Mouse (Mus musculus): ENCODE measurements at regions not wholly inside any gene's neighbourhood (a gene's known extent, or its start where the extent isn't known, plus 50 kb on each side); places are given as distances from the start of the nearest gene placed in this dataset.

- Histone ChIP-seq H3K4me1 (ENCODE audit: control insufficient read depth, insufficient read depth, low read length) (no peaks in the 10 kb centered on the region), H3K4me3 (replicated peaks; ENCODE audit: extremely low read depth, low read depth, low read length) (no peak overlapping the region)
- TF ChIP-seq CTCF (IDR thresholded peaks at IDR 0.05; ENCODE audit: insufficient read depth, low read length) (no peak), POLR2A (IDR thresholded peaks at IDR 0.05; ENCODE audit: borderline replicate concordance, extremely low read depth, low read depth, low read length) (no peak)
- no peak for DNase-seq
- WGBS: 57% methylated on average over 4 of the region's 4 CpGs
Observed at GRCm38 (mm10) chr17:64935683-64936082, 99.8 kb upstream of the 4930583I09Rik start.

- TF ChIP-seq CTCF (IDR thresholded peaks at IDR 0.05; ENCODE audit: insufficient read depth, low read length): no peak
- TF ChIP-seq POLR2A (IDR thresholded peaks at IDR 0.05; ENCODE audit: borderline replicate concordance, extremely low read depth, low read depth, low read length): no peak
- WGBS: 84% methylated on average over 1 of the region's 1 CpGs
Observed at GRCm38 (mm10) chr17:64934411-64934810, 98.5 kb upstream of the 4930583I09Rik start.

GRCm38 (mm10) chr17:64930816-64931428 lies 95.1 kb upstream of the 4930583I09Rik start:
- WGBS: 58% methylated on average over 7 of the region's 7 CpGs
- Histone ChIP-seq H3K4me1 (ENCODE audit: control insufficient read depth, insufficient read depth, low read length) (no peaks in the 10 kb centered on the region), H3K4me3 (replicated peaks; ENCODE audit: extremely low read depth, low read depth, low read length) (no peak overlapping the region)
- no peak for DNase-seq
- no peak for TF ChIP-seq POLR2A (IDR thresholded peaks at IDR 0.05; ENCODE audit: borderline replicate concordance, extremely low read depth, low read depth, low read length)
- no peak for TF ChIP-seq CTCF (IDR thresholded peaks at IDR 0.05; ENCODE audit: insufficient read depth, low read length)

More at GRCm38 (mm10) chr17:64934411-64934810, 98.5 kb upstream of the 4930583I09Rik start:
- DNase-seq: no peak
- no peaks in the 10 kb centered on the region for H3K4me1 ChIP-seq (ENCODE audit: control insufficient read depth, insufficient read depth, low read length)
- H3K4me3 ChIP-seq (replicated peaks; ENCODE audit: extremely low read depth, low read depth, low read length): no peak overlapping the region

- H3K4me3 ChIP-seq (replicated peaks; ENCODE audit: extremely low read depth, low read depth, low read length): no peak overlapping the region
- no peak for TF ChIP-seq POLR2A (IDR thresholded peaks at IDR 0.05; ENCODE audit: borderline replicate concordance, extremely low read depth, low read depth, low read length)
- no peak for TF ChIP-seq CTCF (IDR thresholded peaks at IDR 0.05; ENCODE audit: insufficient read depth, low read length)
- H3K4me1 ChIP-seq (ENCODE audit: control insufficient read depth, insufficient read depth, low read length): no peaks in the 10 kb centered on the region
- no peak for DNase-seq
- 85% methylated on average over 5 of the region's 5 CpGs for WGBS
Observed at GRCm38 (mm10) chr17:64923762-64924161, 87.9 kb upstream of the 4930583I09Rik start.

- Histone ChIP-seq H3K4me3 (replicated peaks; ENCODE audit: extremely low read depth, low read depth, low read length) (no peak overlapping the region), H3K4me1 (ENCODE audit: control insufficient read depth, insufficient read depth, low read length) (no peaks in the 10 kb centered on the region)
- no peak for DNase-seq
- 67% methylated on average over 4 of the region's 4 CpGs for WGBS
- TF ChIP-seq CTCF (IDR thresholded peaks at IDR 0.05; ENCODE audit: insufficient read depth, low read length) (no peak), POLR2A (IDR thresholded peaks at IDR 0.05; ENCODE audit: borderline replicate concordance, extremely low read depth, low read depth, low read length) (no peak)
Observed at GRCm38 (mm10) chr17:64922235-64922634, 86.4 kb upstream of the 4930583I09Rik start.

- Histone ChIP-seq H3K4me3 (replicated peaks; ENCODE audit: extremely low read depth, low read depth, low read length) (no peak overlapping the region), H3K4me1 (ENCODE audit: control insufficient read depth, insufficient read depth, low read length) (no peaks in the 10 kb centered on the region)
- 56% methylated on average over 2 of the region's 2 CpGs for WGBS
- no peak for DNase-seq
- no peak for TF ChIP-seq POLR2A (IDR thresholded peaks at IDR 0.05; ENCODE audit: borderline replicate concordance, extremely low read depth, low read depth, low read length)
- TF ChIP-seq CTCF (IDR thresholded peaks at IDR 0.05; ENCODE audit: insufficient read depth, low read length): no peak
Observed at GRCm38 (mm10) chr17:64920236-64920635, 84.4 kb upstream of the 4930583I09Rik start.

GRCm38 (mm10) chr17:64917830-64918229 lies 82.0 kb upstream of the 4930583I09Rik start:
- Histone ChIP-seq H3K4me1 (ENCODE audit: control insufficient read depth, insufficient read depth, low read length) (no peaks in the 10 kb centered on the region), H3K4me3 (replicated peaks; ENCODE audit: extremely low read depth, low read depth, low read length) (no peak overlapping the region)
- 85% methylated on average over 4 of the region's 4 CpGs for WGBS
- no peak for DNase-seq
- no peak for TF ChIP-seq POLR2A (IDR thresholded peaks at IDR 0.05; ENCODE audit: borderline replicate concordance, extremely low read depth, low read depth, low read length)
- TF ChIP-seq CTCF (IDR thresholded peaks at IDR 0.05; ENCODE audit: insufficient read depth, low read length): no peak

- DNase-seq: no peak
Observed at GRCm38 (mm10) chr17:64916657-64917056, 80.8 kb upstream of the 4930583I09Rik start.

GRCm38 (mm10) chr17:64915708-64916107 lies 79.8 kb upstream of the 4930583I09Rik start:
- DNase-seq: no peak
- H3K4me3 ChIP-seq (replicated peaks; ENCODE audit: extremely low read depth, low read depth, low read length): no peak overlapping the region
- H3K4me1 ChIP-seq (ENCODE audit: control insufficient read depth, insufficient read depth, low read length): no peaks in the 10 kb centered on the region
- TF ChIP-seq POLR2A (IDR thresholded peaks at IDR 0.05; ENCODE audit: borderline replicate concordance, extremely low read depth, low read depth, low read length) (no peak), CTCF (IDR thresholded peaks at IDR 0.05; ENCODE audit: insufficient read depth, low read length) (no peak)
- 50% methylated on average over 3 of the region's 3 CpGs for WGBS

More at GRCm38 (mm10) chr17:64916657-64917056, 80.8 kb upstream of the 4930583I09Rik start:
- 0 out of 2 replicates have a peak, but pooled peaks have one; percentile 14 for TF ChIP-seq CTCF (IDR thresholded peaks at IDR 0.05; ENCODE audit: insufficient read depth, low read length)
- TF ChIP-seq POLR2A (IDR thresholded peaks at IDR 0.05; ENCODE audit: borderline replicate concordance, extremely low read depth, low read depth, low read length): no peak
- no peaks in the 10 kb centered on the region for H3K4me1 ChIP-seq (ENCODE audit: control insufficient read depth, insufficient read depth, low read length)
- H3K4me3 ChIP-seq (replicated peaks; ENCODE audit: extremely low read depth, low read depth, low read length): no peak overlapping the region
- WGBS: 67% methylated on average over 6 of the region's 6 CpGs

- Histone ChIP-seq H3K4me3 (replicated peaks; ENCODE audit: extremely low read depth, low read depth, low read length) (no peak overlapping the region), H3K4me1 (ENCODE audit: control insufficient read depth, insufficient read depth, low read length) (no peaks in the 10 kb centered on the region)
- peak; percentile 4 for DNase-seq
- WGBS: 48% methylated on average over 4 of the region's 4 CpGs
- TF ChIP-seq CTCF (IDR thresholded peaks at IDR 0.05; ENCODE audit: insufficient read depth, low read length) (no peak), POLR2A (IDR thresholded peaks at IDR 0.05; ENCODE audit: borderline replicate concordance, extremely low read depth, low read depth, low read length) (no peak)
Observed at GRCm38 (mm10) chr17:64915025-64915424, 79.2 kb upstream of the 4930583I09Rik start.
